22 mouse cellular contexts compared by ENCODE assay signal in the genomic region with DNA sequence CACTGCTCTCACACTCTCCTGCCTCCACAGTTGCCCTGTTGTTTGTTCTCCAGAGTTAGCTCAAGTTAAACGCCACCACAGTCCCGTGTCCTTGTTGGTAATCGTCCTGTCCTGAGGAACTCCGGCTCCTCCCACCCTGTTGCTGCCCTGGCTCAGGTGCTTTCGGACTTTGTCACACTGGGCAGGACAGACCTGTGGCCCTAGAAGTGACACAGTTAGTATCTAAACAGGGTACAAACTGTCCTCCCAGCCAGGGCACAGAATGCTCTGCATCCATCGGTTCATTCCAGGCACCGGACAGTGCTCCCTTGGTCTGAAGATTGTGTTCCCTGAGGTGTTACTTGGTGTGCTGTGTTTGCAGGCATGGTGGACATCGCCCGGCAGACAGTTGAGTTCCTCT. TPM values are rescaled to one million over a fixed set of nuclear protein-coding genes. Genes with fewer than 3 reads are reported as not detected.
DNase-seq lines count a peak whose midpoint lies in the region; ATAC-seq and TF ChIP-seq lines count a peak whose summit lies in the region.
"Had no signal": no experiment of that assay in that cellular context is flagged by ENCODE, and none has a peak within 500 bp of the region (broad histone marks: within the 10 kb centered on the region; RNA-seq: fewer than 3 reads in every experiment).

No protein-coding gene starts in this region.

- no peak for TF ChIP-seq POLR2A in kidney, adult 2 months (IDR thresholded peaks at IDR 0.05; ENCODE audit: low read depth, low read length)

- no peak overlapping the region for H3K9ac ChIP-seq in kidney, embryonic 16.5 days (replicated peaks; ENCODE audit: low read length)
- no peak overlapping the region for H3K9ac ChIP-seq in liver, embryonic 15.5 days
- H3K9ac ChIP-seq in liver, embryonic 11.5 days (ENCODE audit: low read depth, low read length) = no peak overlapping the region
- H3K9ac ChIP-seq: embryonic facial prominence, embryonic 13.5 days; forebrain, embryonic 12.5 days had no signal

- H3K27ac ChIP-seq in kidney, adult 2 months (ENCODE audit: insufficient read depth, low read depth, low read length) = no peak overlapping the region; the same call in 1 of the 2 replicates
- H3K27ac ChIP-seq in kidney, embryonic 16.5 days (ENCODE audit: low read length) = no peak overlapping the region
- H3K27ac ChIP-seq in liver, embryonic 15.5 days (replicated peaks) = no peak overlapping the region; the same call in 1 of the 2 replicates
- no peak overlapping the region for H3K27ac ChIP-seq in liver, embryonic 11.5 days (ENCODE audit: low read depth, low read length)
- H3K27ac ChIP-seq: embryonic facial prominence, embryonic 13.5 days; forebrain, embryonic 12.5 days; heart, embryonic 10.5 days had no signal

- ATAC-seq in kidney, embryonic 16.5 days (ENCODE audit: low FRiP score, low TSS enrichment) = no peak
- ATAC-seq in liver, embryonic 15.5 days (ENCODE audit: insufficient read depth) = peak; percentile 41
- no peak for ATAC-seq in liver, embryonic 11.5 days (replicated peaks; ENCODE audit: low FRiP score)
- ATAC-seq: activated CD4-positive, CD25-positive, alpha-beta regulatory T cell, adult 4 months; forebrain, embryonic 16.5 days; Patski had no signal

- H3K4me1 ChIP-seq in kidney, adult 2 months (ENCODE audit: control insufficient read depth, insufficient read depth, low read length) = peaks cover 10% of the 10 kb centered on the region; the same call in 1 of the 2 replicates
- H3K4me1 ChIP-seq in kidney, embryonic 16.5 days (ENCODE audit: insufficient read depth, low read length) = no peaks in the 10 kb centered on the region
- no peaks in the 10 kb centered on the region for H3K4me1 ChIP-seq in liver, embryonic 15.5 days (replicated peaks)
- H3K4me1 ChIP-seq in liver, embryonic 11.5 days (replicated peaks; ENCODE audit: control insufficient read depth, insufficient read depth, low read length) = no peaks in the 10 kb centered on the region
- H3K4me1 ChIP-seq: embryonic facial prominence, embryonic 13.5 days; forebrain, embryonic 12.5 days; heart, embryonic 10.5 days had no signal

- no peaks in the 10 kb centered on the region for H3K27me3 ChIP-seq in kidney, adult 2 months (replicated peaks; ENCODE audit: control insufficient read depth, insufficient read depth, low read length)
- H3K27me3 ChIP-seq in kidney, embryonic 16.5 days (ENCODE audit: insufficient read depth, low read length) = no peaks in the 10 kb centered on the region
- H3K27me3 ChIP-seq in liver, embryonic 15.5 days = no peaks in the 10 kb centered on the region
- no peaks in the 10 kb centered on the region for H3K27me3 ChIP-seq in liver, embryonic 11.5 days (replicated peaks; ENCODE audit: control insufficient read depth, insufficient read depth, low read length)
- H3K27me3 ChIP-seq: CH12.LX; embryonic facial prominence, embryonic 13.5 days; forebrain, embryonic 12.5 days; Patski had no signal

- H3K9me3 ChIP-seq in kidney, embryonic 16.5 days (ENCODE audit: low read length) = no peaks in the 10 kb centered on the region
- no peaks in the 10 kb centered on the region for H3K9me3 ChIP-seq in liver, embryonic 15.5 days (replicated peaks)
- no peaks in the 10 kb centered on the region for H3K9me3 ChIP-seq in liver, embryonic 11.5 days (ENCODE audit: control insufficient read depth, low read length)
- H3K9me3 ChIP-seq: embryonic facial prominence, embryonic 13.5 days; forebrain, embryonic 12.5 days; heart, embryonic 10.5 days had no signal

- no peak overlapping the region for H3K4me3 ChIP-seq in kidney, adult 2 months (ENCODE audit: insufficient read depth, low read depth, low read length)
- H3K4me3 ChIP-seq in kidney, embryonic 16.5 days (ENCODE audit: low read length) = no peak overlapping the region
- H3K4me3 ChIP-seq in liver, embryonic 15.5 days (replicated peaks) = no peak overlapping the region
- no peak overlapping the region for H3K4me3 ChIP-seq in liver, embryonic 11.5 days (ENCODE audit: low read depth, low read length)
- H3K4me3 ChIP-seq: embryonic facial prominence, embryonic 13.5 days; forebrain, embryonic 12.5 days; heart, embryonic 10.5 days had no signal

- no peak overlapping the region for H3K4me2 ChIP-seq in kidney, embryonic 16.5 days (replicated peaks; ENCODE audit: low read depth, low read length)
- H3K4me2 ChIP-seq in liver, embryonic 15.5 days = no peak overlapping the region
- no peak overlapping the region for H3K4me2 ChIP-seq in liver, embryonic 11.5 days
- H3K4me2 ChIP-seq: embryonic facial prominence, embryonic 13.5 days; forebrain, embryonic 12.5 days had no signal

- DNase-seq in kidney, adult 2 months = peak; percentile 68
- DNase-seq in liver, embryonic 11.5 days (ENCODE audit: low spot score) = no peak
- DNase-seq in kidney, postnatal 25 days = peak; percentile 50 to 82
- DNase-seq in right cerebral cortex, postnatal 25 days = no peak
- no peak for DNase-seq in testis, postnatal 14 days (ENCODE audit: low spot score)
- DNase-seq: adrenal gland, postnatal 14 days; cerebellum, adult 18-20 months; cerebellum, adult 9-11 months; cerebellum, postnatal 36 days; gastrocnemius, postnatal 10 days; heart, adult 18-20 months; heart, postnatal 10 days; heart, postnatal 4 days had no signal

- WGBS in kidney, adult 2 months = 72% methylated on average over 9 of the region's 9 CpGs
- 92% methylated on average over 9 of the region's 9 CpGs for WGBS in kidney, embryonic 16.5 days
- 90% methylated on average over 9 of the region's 9 CpGs for WGBS in liver, embryonic 15.5 days (ENCODE audit: insufficient replicate concordance)
- 92% methylated on average over 9 of the region's 9 CpGs for WGBS in liver, embryonic 11.5 days

- no peak for TF ChIP-seq CTCF in kidney, adult 2 months (conservative IDR thresholded peaks at IDR 0.05; ENCODE audit: insufficient read depth, insufficient read length, low read depth, low read length)

- peaks cover 2% of the 10 kb centered on the region; the same call in 1 of the 2 replicates for H3K36me3 ChIP-seq in kidney, adult 2 months (ENCODE audit: control insufficient read depth, insufficient read depth, low read length)
- peaks cover 56% of the 10 kb centered on the region for H3K36me3 ChIP-seq in kidney, embryonic 16.5 days (ENCODE audit: insufficient read depth, low read length)
- peaks cover 97% of the 10 kb centered on the region for H3K36me3 ChIP-seq in liver, embryonic 15.5 days (replicated peaks)
- H3K36me3 ChIP-seq in liver, embryonic 11.5 days (ENCODE audit: control insufficient read depth, insufficient read depth, low read length) = peaks cover 50% of the 10 kb centered on the region

RNA-seq across cellular contexts. Expression of a gene that starts 51.5 kb away (rescaled TPM):
- polyA plus RNA-seq in kidney, adult 2 months (2012; rRNA removed) = 41.0 and 48.6 TPM in 2 replicates
- polyA plus RNA-seq in kidney, embryonic 16.5 days (2015; fragmentation: Nextera tagmentation; extraction: Ambion mirVana) = 60.6 and 67.1 TPM in 2 replicates
- polyA plus RNA-seq in liver, embryonic 15.5 days (2015; fragmentation: Nextera tagmentation; extraction: Ambion mirVana) = 22.8 and 25.9 TPM in 2 replicates
- 36.7 and 38.6 TPM in 2 replicates for polyA plus RNA-seq in liver, embryonic 11.5 days (2014; fragmentation: Nextera tagmentation; extraction: Ambion mirVana)

Comparison
In these comparisons a context has a peak if more than half of its experiments do, and no peak if none do; other contexts are left out.
1. DNase-seq: peak in kidney, adult 2 months (single experiment) and kidney, postnatal 25 days (2 of 2); none in liver, embryonic 11.5 days (single experiment), right cerebral cortex, postnatal 25 days (single experiment) and testis, postnatal 14 days (single experiment).